Mouse (Mus musculus): Measurements from ENCODE around the gene Psenen.

Psenen gene

GRCm38 (mm10) chr7:30585170-30585569 is 21.7 kb upstream of the Psenen start:
- Histone ChIP-seq H3K4me1 (replicated peaks; ENCODE audit: low read depth, low read length) (peaks cover 63% of the 10 kb centered on the region), H3K36me3 (ENCODE audit: insufficient read depth, low read length) (peaks cover 70% of the 10 kb centered on the region), H3K4me3 (replicated peaks; ENCODE audit: low read length) (peak overlapping the region; percentile 17; the same call in 1 of the 2 replicates), H3K9me3 (ENCODE audit: low read length) (no peaks in the 10 kb centered on the region), H3K27me3 (ENCODE audit: insufficient read depth, low read length) (no peaks in the 10 kb centered on the region)
- TF ChIP-seq POU5F1 (IDR thresholded peaks at IDR 0.05; ENCODE audit: borderline replicate concordance, low read length) = no peak

- H3K9me3 ChIP-seq (ENCODE audit: low read length) = no peaks in the 10 kb centered on the region
- TF ChIP-seq NANOG (IDR thresholded peaks at IDR 0.05; ENCODE audit: borderline replicate concordance, low read length) (no peak), CTCF (conservative IDR thresholded peaks at IDR 0.05; ENCODE audit: low read length) (no peak), POU5F1 (IDR thresholded peaks at IDR 0.05; ENCODE audit: borderline replicate concordance, low read length) (no peak)
Measured at GRCm38 (mm10) chr7:30584339-30584738, 20.9 kb upstream of the Psenen start.

DNA sequence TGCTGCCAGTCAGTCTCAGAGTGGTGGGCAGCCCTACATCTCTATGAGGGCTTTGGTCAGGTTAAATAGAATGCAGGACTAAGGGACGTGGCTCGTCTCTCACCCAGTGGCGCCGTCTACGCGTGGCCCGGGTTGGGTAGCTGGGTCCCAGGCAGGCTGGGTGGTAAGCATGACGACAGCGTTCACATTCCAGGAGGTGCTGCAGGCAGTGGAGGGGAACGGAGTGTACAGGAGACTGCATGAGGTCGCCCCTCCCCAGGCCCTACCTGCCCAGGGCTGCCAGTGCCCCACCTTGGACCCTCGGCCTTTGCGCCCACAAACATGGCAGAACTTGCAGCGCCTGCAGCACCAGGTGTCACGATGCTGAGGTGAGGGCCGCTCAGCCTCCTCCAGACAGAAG is 18.1 kb upstream of the Psenen start:
- no peak overlapping the region for H3K4me3 ChIP-seq (replicated peaks; ENCODE audit: low read length)
- no peak for TF ChIP-seq POU5F1 (IDR thresholded peaks at IDR 0.05; ENCODE audit: borderline replicate concordance, low read length)
- TF ChIP-seq NANOG (IDR thresholded peaks at IDR 0.05; ENCODE audit: borderline replicate concordance, low read length) = no peak
- TF ChIP-seq CTCF (conservative IDR thresholded peaks at IDR 0.05; ENCODE audit: low read length) = no peak
- H3K36me3 ChIP-seq (ENCODE audit: insufficient read depth, low read length) = peaks cover 100% of the 10 kb centered on the region
- no peaks in the 10 kb centered on the region for H3K9me3 ChIP-seq (ENCODE audit: low read length)
- peaks cover 50% of the 10 kb centered on the region for H3K4me1 ChIP-seq (replicated peaks; ENCODE audit: low read depth, low read length)
- H3K27me3 ChIP-seq (ENCODE audit: insufficient read depth, low read length) = no peaks in the 10 kb centered on the region

More at GRCm38 (mm10) chr7:30584339-30584738, 20.9 kb upstream of the Psenen start:
- H3K27me3 ChIP-seq (ENCODE audit: insufficient read depth, low read length) = no peaks in the 10 kb centered on the region
- H3K4me1 ChIP-seq (replicated peaks; ENCODE audit: low read depth, low read length) = peaks cover 64% of the 10 kb centered on the region
- H3K4me3 ChIP-seq (replicated peaks; ENCODE audit: low read length) = no peak overlapping the region
- peaks cover 78% of the 10 kb centered on the region for H3K36me3 ChIP-seq (ENCODE audit: insufficient read depth, low read length)

DNA sequence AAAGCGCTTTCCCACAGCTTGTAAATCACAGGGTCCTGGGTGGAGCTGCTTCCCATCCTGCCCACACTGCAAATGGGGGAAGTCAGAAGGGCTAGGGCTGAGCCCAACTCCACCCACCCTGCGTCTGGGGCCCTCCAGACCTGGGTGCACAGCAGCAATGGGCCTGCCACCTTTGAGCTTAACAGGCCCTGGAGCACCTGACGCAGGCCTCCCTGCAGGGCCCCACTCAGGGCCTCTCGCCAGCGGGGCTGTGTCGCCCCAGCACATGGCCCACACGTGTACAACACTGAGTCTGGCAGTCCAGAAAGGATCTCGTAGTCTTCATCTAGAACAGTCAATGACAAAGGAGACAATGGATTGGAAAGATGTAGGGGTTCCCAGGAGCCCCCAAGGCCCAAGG is 16.5 kb upstream of the Psenen start:
- Histone ChIP-seq H3K4me3 (replicated peaks; ENCODE audit: low read length) (no peak overlapping the region), H3K27me3 (ENCODE audit: insufficient read depth, low read length) (no peaks in the 10 kb centered on the region), H3K36me3 (ENCODE audit: insufficient read depth, low read length) (peaks cover 100% of the 10 kb centered on the region), H3K4me1 (replicated peaks; ENCODE audit: low read depth, low read length) (peaks cover 35% of the 10 kb centered on the region), H3K9me3 (ENCODE audit: low read length) (no peaks in the 10 kb centered on the region)
- no peak for TF ChIP-seq CTCF (conservative IDR thresholded peaks at IDR 0.05; ENCODE audit: low read length)
- TF ChIP-seq NANOG (IDR thresholded peaks at IDR 0.05; ENCODE audit: borderline replicate concordance, low read length) = no peak

GRCm38 (mm10) chr7:30572969-30573368 is 9.5 kb upstream of the Psenen start:
- TF ChIP-seq POU5F1 (IDR thresholded peaks at IDR 0.05; ENCODE audit: borderline replicate concordance, low read length) = no peak
- TF ChIP-seq NANOG (IDR thresholded peaks at IDR 0.05; ENCODE audit: borderline replicate concordance, low read length) = no peak
- no peak for TF ChIP-seq CTCF (conservative IDR thresholded peaks at IDR 0.05; ENCODE audit: low read length)
- Histone ChIP-seq H3K4me1 (replicated peaks; ENCODE audit: low read depth, low read length) (peaks cover 14% of the 10 kb centered on the region), H3K9me3 (ENCODE audit: low read length) (no peaks in the 10 kb centered on the region), H3K4me3 (replicated peaks; ENCODE audit: low read length) (no peak overlapping the region), H3K27me3 (ENCODE audit: insufficient read depth, low read length) (no peaks in the 10 kb centered on the region), H3K36me3 (ENCODE audit: insufficient read depth, low read length) (peaks cover 100% of the 10 kb centered on the region)

DNA sequence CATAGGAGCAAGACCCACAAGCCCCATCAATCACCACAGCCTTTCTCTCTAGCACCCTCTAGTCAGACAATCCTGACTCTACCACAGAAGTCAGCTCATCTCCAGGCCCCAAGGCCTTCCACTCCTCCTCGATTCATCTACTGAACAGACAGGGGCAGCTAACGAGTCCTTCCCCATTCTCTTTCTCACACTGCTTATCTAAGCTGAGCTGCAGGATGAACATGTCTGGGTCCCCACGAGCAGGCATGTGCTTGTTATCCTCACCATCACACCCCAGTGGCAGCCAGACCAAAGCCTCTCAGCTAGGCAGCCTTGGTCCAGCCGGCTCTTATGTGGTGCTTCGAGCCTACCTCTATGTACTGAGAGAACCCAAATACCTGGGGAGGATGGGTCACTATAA is 9.0 kb upstream of the Psenen start:
- Histone ChIP-seq H3K9me3 (ENCODE audit: low read length) (no peaks in the 10 kb centered on the region), H3K4me1 (replicated peaks; ENCODE audit: low read depth, low read length) (peaks cover 17% of the 10 kb centered on the region), H3K27me3 (ENCODE audit: insufficient read depth, low read length) (no peaks in the 10 kb centered on the region), H3K36me3 (ENCODE audit: insufficient read depth, low read length) (peaks cover 98% of the 10 kb centered on the region), H3K4me3 (replicated peaks; ENCODE audit: low read length) (no peak overlapping the region)
- TF ChIP-seq POU5F1 (IDR thresholded peaks at IDR 0.05; ENCODE audit: borderline replicate concordance, low read length) = no peak

DNA sequence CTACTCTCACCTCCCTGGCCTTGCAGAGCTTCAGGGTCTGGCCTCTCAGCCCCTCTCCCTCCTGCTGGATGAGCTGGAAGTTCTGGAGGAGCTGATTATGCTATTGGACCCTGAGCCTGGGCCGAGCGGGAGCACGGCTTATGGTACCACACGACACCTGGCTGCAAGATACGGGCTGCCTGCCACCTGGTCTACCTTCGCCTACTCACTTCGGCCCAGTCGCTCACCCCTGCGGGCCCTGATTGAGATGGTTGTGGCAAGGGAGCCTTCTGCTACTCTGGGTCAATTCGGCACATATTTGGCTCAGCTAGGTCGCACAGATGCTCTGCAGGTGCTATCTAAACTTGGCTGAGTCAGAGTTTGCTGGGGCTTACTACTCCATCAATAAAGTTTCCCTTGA is 4.1 kb upstream of the Psenen start:
- H3K36me3 ChIP-seq (ENCODE audit: insufficient read depth, low read length) = peaks cover 82% of the 10 kb centered on the region
- peaks cover 46% of the 10 kb centered on the region for H3K4me1 ChIP-seq (replicated peaks; ENCODE audit: low read depth, low read length)
- H3K27me3 ChIP-seq (ENCODE audit: insufficient read depth, low read length) = no peaks in the 10 kb centered on the region
- peak overlapping the region; percentile 1; the same call in 1 of the 2 replicates for H3K4me3 ChIP-seq (replicated peaks; ENCODE audit: low read length)
- H3K9me3 ChIP-seq (ENCODE audit: low read length) = no peaks in the 10 kb centered on the region
- no peak for TF ChIP-seq NANOG (IDR thresholded peaks at IDR 0.05; ENCODE audit: borderline replicate concordance, low read length)
- TF ChIP-seq CTCF (conservative IDR thresholded peaks at IDR 0.05; ENCODE audit: low read length) = no peak
- TF ChIP-seq POU5F1 (IDR thresholded peaks at IDR 0.05; ENCODE audit: borderline replicate concordance, low read length) = no peak

- Histone ChIP-seq H3K9me3 (ENCODE audit: low read length) (no peaks in the 10 kb centered on the region), H3K4me1 (replicated peaks; ENCODE audit: low read depth, low read length) (peaks cover 59% of the 10 kb centered on the region), H3K4me3 (replicated peaks; ENCODE audit: low read length) (peak overlapping the region; percentile 53; the same call in 1 of the 2 replicates), H3K36me3 (ENCODE audit: insufficient read depth, low read length) (peaks cover 72% of the 10 kb centered on the region), H3K27me3 (ENCODE audit: insufficient read depth, low read length) (no peaks in the 10 kb centered on the region)
- TF ChIP-seq NANOG (IDR thresholded peaks at IDR 0.05; ENCODE audit: borderline replicate concordance, low read length) = no peak
- TF ChIP-seq CTCF (conservative IDR thresholded peaks at IDR 0.05; ENCODE audit: low read length) = no peak
- no peak for TF ChIP-seq POU5F1 (IDR thresholded peaks at IDR 0.05; ENCODE audit: borderline replicate concordance, low read length)
Measured at GRCm38 (mm10) chr7:30566033-30566432, 2.6 kb upstream of the Psenen start.

GRCm38 (mm10) chr7:30564970-30565571 is 1.6 kb upstream of the Psenen start, which contains the start of gene Igflr1:
Gene Igflr1 (plus strand): TSS chr7:30565427.
- TF ChIP-seq NANOG (IDR thresholded peaks at IDR 0.05; ENCODE audit: borderline replicate concordance, low read length) (no peak), CTCF (conservative IDR thresholded peaks at IDR 0.05; ENCODE audit: low read length) (no peak), POU5F1 (IDR thresholded peaks at IDR 0.05; ENCODE audit: borderline replicate concordance, low read length) (no peak)
- H3K27me3 ChIP-seq (ENCODE audit: insufficient read depth, low read length) = no peaks in the 10 kb centered on the region
- H3K4me3 ChIP-seq (replicated peaks; ENCODE audit: low read length) = peak within 1 kb of the TSS; percentile 98
- H3K4me1 ChIP-seq (replicated peaks; ENCODE audit: low read depth, low read length) = peaks cover 63% of the 10 kb centered on the region
- H3K36me3 ChIP-seq (ENCODE audit: insufficient read depth, low read length) = peaks cover 63% of the 10 kb centered on the region
- H3K9me3 ChIP-seq (ENCODE audit: low read length) = no peaks in the 10 kb centered on the region
